Mouse (Mus musculus) liver, embryonic 11.5 days (tissue): ENCODE measurements around the gene Slc5a2. TPM values are rescaled to one million over a fixed set of nuclear protein-coding genes. Genes with fewer than 3 reads are reported as not detected.

Source experiments
- ATAC-seq: fragments of 200-750 bp; cut with Nextera tagmentation; replicated peaks from 2 replicates; pipeline ENCODE4 v1.8.0; 2017; ENCODE audit warnings: moderate number of reproducible peaks, mild to moderate bottlenecking, moderate TSS enrichment, moderate library complexity; ENCODE audit not compliant: low FRiP score
- DNase-seq: peaks from one replicate; pipeline ENCODE4 v3.0.0-alpha.2; 2017; ENCODE audit warnings: low spot score
- H3K27ac ChIP-seq: fragments of 300-500 bp; sonication (generic); 2 replicates; pipeline ENCODE4 v1.5.1; 2014; ENCODE audit warnings: mild to moderate bottlenecking, low read depth, low read length, control low read depth
- H3K27me3 ChIP-seq: fragments of 300-500 bp; sonication (generic); replicated peaks from 2 replicates; pipeline ENCODE4 v1.6.1; 2014; ENCODE audit warnings: low read length, mixed read lengths; ENCODE audit not compliant: control insufficient read depth, insufficient read depth
- H3K36me3 ChIP-seq: fragments of 300-500 bp; sonication (generic); 2 replicates; pipeline ENCODE4 v1.6.1; 2014; ENCODE audit warnings: mild to moderate bottlenecking, low read length, moderate library complexity, mixed read lengths; ENCODE audit not compliant: control insufficient read depth, insufficient read depth
- H3K4me1 ChIP-seq: fragments of 300-500 bp; sonication (generic); replicated peaks from 2 replicates; pipeline ENCODE4 v1.6.1; 2014; ENCODE audit warnings: low read length, mixed read lengths; ENCODE audit not compliant: control insufficient read depth, insufficient read depth
- H3K4me2 ChIP-seq: fragments of 300-500 bp; sonication (generic); 2 replicates; pipeline ENCODE4 v1.6.1; 2014; ENCODE audit warnings: mild to moderate bottlenecking, control low read depth, moderate library complexity
- H3K4me3 ChIP-seq: fragments of 300-500 bp; sonication (generic); 2 replicates; pipeline ENCODE4 v1.5.1; 2014; ENCODE audit warnings: low read depth, low read length, control low read depth
- H3K9ac ChIP-seq: fragments of 300-500 bp; sonication (generic); 2 replicates; pipeline ENCODE4 v1.6.1; 2014; ENCODE audit warnings: low read depth, low read length, control low read depth
- H3K9me3 ChIP-seq: fragments of 300-500 bp; sonication (generic); 2 replicates; pipeline ENCODE4 v1.6.1; 2016; ENCODE audit warnings: low read length, inconsistent platforms, mixed read lengths; ENCODE audit not compliant: control insufficient read depth
- WGBS: fragments of 180-500 bp; shearing (Covaris S2); extraction: QIAGEN DNeasy Blood & Tissue Kit; methylation state at CpG from one replicate; pipeline ENCODE4 v1.1.7; 2014; 5-methylcytosine and 5-hydroxymethylcytosine counted together
- polyA plus RNA-seq: library from polyadenylated mRNA; unstranded; fragments of >200 nt; fragmentation: Nextera tagmentation; extraction: Ambion mirVana; gene quantifications from 2 replicates; pipeline ENCODE4 v1.2.1, GENCODE M21; 2014

The Slc5a2 gene
- polyA plus RNA-seq, 1 experiment from 2014 or later: 2.1 TPM

DNA sequence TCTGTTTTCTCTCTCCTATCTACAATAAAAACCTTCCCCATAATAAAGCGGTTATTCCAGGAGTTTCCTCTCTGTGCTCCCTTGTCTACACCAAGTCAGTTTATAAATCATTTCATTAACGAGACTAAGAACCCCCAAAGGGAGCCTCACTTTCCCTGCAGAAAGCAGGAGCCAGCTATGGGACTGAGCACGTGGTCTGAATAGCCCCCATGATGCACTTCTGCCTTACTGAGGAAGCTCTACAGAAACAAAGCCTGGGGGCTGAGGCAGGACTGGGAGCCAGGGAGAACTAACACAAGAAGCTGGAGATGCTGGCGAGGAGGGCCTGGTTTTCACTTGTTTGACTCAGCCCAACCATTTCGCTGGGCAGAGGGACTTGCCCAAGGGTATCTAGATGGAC lies 18.6 kb downstream of the Slc5a2 start:
- Histone ChIP-seq H3K27me3 (no peaks in the 10 kb centered on the region), H3K36me3 (peaks cover 24% of the 10 kb centered on the region), H3K9ac (0 out of 2 replicates have a peak overlapping the region, but pooled peaks have one; percentile 32), H3K4me1 (peaks cover 14% of the 10 kb centered on the region), H3K4me3 (no peak overlapping the region), H3K4me2 (no peak overlapping the region), H3K27ac (no peak overlapping the region), H3K9me3 (no peaks in the 10 kb centered on the region)
- 67% methylated on average over 5 of the region's 5 CpGs for WGBS
- no peak for DNase-seq
- no peak for ATAC-seq

DNA sequence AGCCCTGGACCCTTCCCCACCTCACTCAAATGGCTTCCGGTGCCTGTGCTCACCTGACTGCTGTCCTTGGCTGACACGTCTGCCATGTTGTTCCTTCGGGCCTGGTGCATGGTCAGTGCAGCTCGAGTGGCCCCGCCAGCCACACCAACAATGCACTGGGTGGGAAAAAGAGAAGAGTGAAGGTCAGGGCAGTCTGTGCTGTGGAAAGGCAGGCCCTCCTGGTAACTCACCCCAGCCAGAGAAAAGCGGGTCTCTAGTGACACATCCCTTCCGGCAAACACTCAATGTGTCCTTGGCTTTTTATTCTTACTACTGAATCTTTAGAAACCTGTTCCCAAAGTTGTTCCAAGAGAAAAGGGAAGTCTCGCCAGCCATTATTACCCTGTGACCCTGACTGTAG lies 19.6 kb downstream of the Slc5a2 start:
- no peak overlapping the region for H3K9ac ChIP-seq
- H3K4me3 ChIP-seq: no peak overlapping the region
- peaks cover 19% of the 10 kb centered on the region for H3K4me1 ChIP-seq
- no peak overlapping the region for H3K4me2 ChIP-seq
- no peaks in the 10 kb centered on the region for H3K9me3 ChIP-seq
- ATAC-seq (no peak), DNase-seq (no peak)
- H3K36me3 ChIP-seq: peaks cover 19% of the 10 kb centered on the region
- 89% methylated on average over 8 of the region's 8 CpGs for WGBS
- H3K27ac ChIP-seq: no peak overlapping the region
- no peaks in the 10 kb centered on the region for H3K27me3 ChIP-seq

DNA sequence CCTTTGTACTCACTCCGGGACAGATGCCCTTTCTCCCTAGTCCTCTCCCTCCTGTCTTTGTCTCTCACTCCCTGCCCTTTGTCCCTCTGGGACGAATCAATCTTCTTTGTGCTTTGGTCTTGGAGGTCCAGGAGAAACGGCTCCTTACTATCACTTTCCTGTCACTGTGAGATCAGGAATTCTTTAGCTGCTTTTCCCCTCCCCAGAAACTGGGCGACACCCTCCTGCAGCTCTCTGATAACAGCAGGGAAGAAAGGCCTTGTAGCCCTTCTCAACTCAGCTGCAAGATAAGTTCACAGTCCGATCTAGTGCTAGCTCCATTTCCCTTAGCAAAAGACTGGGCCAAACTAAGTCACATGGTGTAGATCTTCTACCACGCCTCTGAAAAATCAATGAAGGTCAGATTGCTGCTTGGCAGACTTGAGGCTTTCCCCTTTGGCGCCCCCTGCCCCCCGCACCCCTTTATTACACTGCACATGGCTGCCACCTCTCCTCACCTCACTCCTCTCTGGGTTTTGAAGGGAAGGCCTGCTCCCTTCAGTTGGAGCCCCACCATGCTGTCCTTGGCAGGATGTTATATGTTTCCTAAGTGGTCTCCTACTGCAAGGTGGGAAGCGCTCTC lies 23.6 kb downstream of the Slc5a2 start:
- peak overlapping the region; percentile 25; the same call in 1 of the 2 replicates for H3K4me3 ChIP-seq
- peaks cover 23% of the 10 kb centered on the region for H3K4me1 ChIP-seq
- peaks cover 13% of the 10 kb centered on the region for H3K36me3 ChIP-seq
- DNase-seq (no peak), ATAC-seq (peak; percentile 98)
- H3K4me2 ChIP-seq: peak overlapping the region; percentile 65
- no peaks in the 10 kb centered on the region for H3K27me3 ChIP-seq
- H3K9ac ChIP-seq: peak overlapping the region; percentile 58
- 17% methylated on average over 9 of the region's 9 CpGs for WGBS
- peak overlapping the region; percentile 88 for H3K27ac ChIP-seq
- no peaks in the 10 kb centered on the region for H3K9me3 ChIP-seq

DNA sequence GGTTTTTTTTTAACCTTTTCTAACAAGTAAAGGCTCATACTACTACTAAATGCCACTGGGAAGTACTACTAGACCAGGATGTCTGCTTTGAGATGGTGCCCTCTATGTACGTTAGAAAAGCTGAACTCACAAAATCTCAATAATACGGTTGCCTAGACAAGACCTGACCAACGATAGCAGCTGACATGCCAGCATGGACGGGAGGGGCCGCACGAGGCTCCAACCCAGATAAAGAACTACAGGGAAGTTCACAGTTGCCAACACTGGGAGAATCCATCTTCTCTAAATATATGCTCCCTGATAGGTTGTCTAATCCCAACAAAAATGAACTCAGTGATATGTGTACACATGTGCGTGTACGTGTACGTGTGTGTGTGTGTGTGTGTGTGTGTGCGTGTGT lies 29.3 kb downstream of the Slc5a2 start:
- Histone ChIP-seq H3K9ac (no peak overlapping the region), H3K36me3 (peaks cover 3% of the 10 kb centered on the region; the same call in 1 of the 2 replicates), H3K4me3 (no peak overlapping the region), H3K27me3 (no peaks in the 10 kb centered on the region), H3K27ac (peak overlapping the region; percentile 6; the same call in 1 of the 2 replicates), H3K4me1 (peaks cover 42% of the 10 kb centered on the region), H3K9me3 (no peaks in the 10 kb centered on the region), H3K4me2 (peak overlapping the region; percentile 31)
- WGBS: 77% methylated on average over 10 of the region's 10 CpGs
- DNase-seq (no peak), ATAC-seq (no peak)

DNA sequence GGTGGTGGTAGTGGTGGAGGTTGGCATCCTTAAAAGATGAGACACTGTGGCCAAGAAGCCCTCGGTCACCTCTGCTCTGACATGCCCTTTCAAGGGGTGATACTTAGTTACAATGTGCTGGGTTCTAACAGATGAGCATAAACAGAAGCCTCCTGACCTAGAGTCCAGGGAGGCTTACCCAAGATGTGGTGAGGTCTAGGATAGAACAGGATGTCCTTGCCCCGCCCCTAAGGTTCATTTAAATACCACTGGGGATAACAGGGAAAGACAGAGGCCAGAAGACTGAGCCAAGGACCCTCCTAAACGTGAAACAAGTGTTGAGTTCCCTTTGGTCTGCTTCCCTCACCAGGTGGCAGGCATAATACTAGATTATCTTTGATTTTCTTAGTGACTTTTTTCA lies 31.1 kb downstream of the Slc5a2 start:
- Histone ChIP-seq H3K4me3 (peak overlapping the region; percentile 84), H3K27ac (no peak overlapping the region), H3K4me2 (peak overlapping the region; percentile 95), H3K36me3 (0 out of 2 replicates have a peak, but pooled peaks cover 3% of the 10 kb centered on the region), H3K27me3 (no peaks in the 10 kb centered on the region), H3K9ac (peak overlapping the region; percentile 98), H3K4me1 (peaks cover 38% of the 10 kb centered on the region), H3K9me3 (no peaks in the 10 kb centered on the region)
- DNase-seq (no peak), ATAC-seq (no peak)
- 59% methylated on average over 3 of the region's 3 CpGs for WGBS

DNA sequence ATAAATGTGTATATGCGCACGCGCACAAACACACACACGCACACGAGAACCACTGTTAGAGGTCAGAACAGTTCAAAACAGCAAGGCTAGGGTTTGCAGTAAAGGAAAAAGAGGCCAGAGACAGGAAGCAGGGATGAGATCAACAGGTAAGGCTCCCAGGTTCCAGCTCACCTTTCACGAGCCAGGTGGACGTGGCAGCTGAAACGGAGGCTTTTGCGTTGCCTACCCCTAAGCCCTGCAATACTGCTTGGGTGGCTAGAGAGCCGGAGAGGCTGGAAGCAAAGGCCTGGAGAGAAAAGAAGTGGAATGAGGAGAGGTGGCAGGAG lies 31.8 kb downstream of the Slc5a2 start:
- H3K27me3 ChIP-seq: no peaks in the 10 kb centered on the region
- H3K9ac ChIP-seq: peak overlapping the region; percentile 98
- 0 out of 2 replicates have a peak, but pooled peaks cover 3% of the 10 kb centered on the region for H3K36me3 ChIP-seq
- ATAC-seq (peak; percentile 12; the same call in 1 of the 2 replicates), DNase-seq (peak; percentile 43)
- H3K4me1 ChIP-seq: peaks cover 38% of the 10 kb centered on the region
- H3K4me3 ChIP-seq: peak overlapping the region; percentile 84
- H3K4me2 ChIP-seq: peak overlapping the region; percentile 95
- WGBS: 27% methylated on average over 10 of the region's 10 CpGs
- no peaks in the 10 kb centered on the region for H3K9me3 ChIP-seq
- peak overlapping the region; percentile 83 for H3K27ac ChIP-seq

DNA sequence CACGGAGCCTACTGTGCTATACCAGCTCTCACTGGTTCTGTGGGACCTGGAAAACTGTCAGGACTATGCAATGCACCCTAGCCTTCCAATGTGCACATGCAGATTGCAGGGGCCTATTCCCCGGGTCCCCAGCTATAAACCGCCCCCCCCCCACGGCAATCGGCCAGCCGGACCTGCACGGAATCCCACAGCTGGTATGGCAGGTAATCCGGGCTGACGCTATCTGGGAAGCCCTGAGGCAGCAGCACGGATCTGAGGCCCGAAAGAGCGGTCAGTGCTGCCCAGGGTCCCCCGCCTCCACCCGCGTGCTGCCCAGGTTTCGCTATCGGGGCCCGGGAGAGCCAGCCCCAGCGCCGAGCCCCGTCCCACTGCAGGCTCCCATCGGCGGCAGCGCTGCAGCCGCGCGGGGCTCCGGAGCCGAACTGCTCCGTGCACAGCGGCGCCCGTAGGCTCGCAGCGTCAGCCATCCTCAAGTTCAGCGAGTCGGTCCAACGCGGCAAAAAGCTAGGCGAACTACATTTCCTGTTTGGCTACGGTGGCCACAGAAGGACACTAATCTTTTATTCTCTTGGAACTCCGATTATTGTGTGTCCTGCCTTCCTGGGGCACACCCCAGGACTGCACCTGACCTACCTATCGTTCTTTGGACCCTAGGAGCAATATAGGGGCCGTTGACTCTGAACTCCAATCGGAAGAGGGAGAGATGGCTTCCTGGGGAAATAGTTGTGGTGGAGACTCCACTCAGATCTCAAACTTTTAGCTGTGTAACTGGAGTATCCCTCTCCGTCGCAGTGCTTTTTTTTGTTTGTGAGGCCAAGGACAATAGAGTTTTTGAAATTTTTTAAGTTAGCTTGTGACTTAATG lies 32.4 kb downstream of the Slc5a2 start, which contains the start of gene BC017158:
Gene BC017158, minus strand, starts transcription at position 554 of the 864 bp plus-strand sequence.
- H3K4me1 ChIP-seq: peaks cover 38% of the 10 kb centered on the region
- 1% methylated on average over 47 of the region's 47 CpGs for WGBS
- peak; percentile 59 for ATAC-seq

DNA sequence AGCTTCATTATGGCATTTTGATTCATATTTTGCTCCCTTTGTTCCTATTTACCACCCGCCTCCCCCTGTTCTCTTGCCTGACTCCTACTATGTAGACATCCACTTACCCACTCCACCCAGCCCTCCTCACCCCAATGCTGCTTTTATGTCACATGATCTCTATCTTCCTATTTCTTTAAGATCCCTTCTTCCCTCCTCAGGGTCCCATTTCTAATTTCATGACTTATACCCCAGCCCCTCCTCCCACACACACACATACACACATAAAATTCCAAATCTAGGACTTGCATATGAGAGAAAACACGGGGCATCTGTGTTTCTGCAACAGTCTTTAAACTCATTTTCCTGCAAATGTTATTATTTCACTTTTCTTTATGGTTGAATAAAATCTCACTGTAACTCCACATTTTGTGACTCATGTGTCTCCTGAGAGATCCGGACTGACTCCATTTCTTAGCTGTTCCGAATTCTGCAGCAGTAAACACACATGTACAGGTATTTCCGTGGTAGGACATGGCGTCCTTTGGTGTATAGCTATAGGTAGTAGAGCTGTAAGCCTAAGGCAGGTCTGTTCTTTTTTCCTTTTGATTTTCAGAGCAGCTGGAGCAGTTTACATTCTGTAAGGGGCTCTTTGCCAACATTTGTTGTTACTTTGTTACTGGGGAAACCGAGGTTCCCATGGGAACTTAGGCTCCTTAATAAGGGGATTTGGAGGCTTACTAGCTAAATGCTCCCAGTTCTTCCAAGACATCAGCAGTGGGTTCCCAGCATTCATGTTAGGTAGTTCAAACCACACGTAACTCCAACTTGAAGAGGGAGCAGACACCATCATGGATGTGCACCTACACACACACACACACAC lies 33.3 kb downstream of the Slc5a2 start:
- peak overlapping the region; percentile 95 for H3K4me2 ChIP-seq
- H3K27ac ChIP-seq: peak overlapping the region; percentile 83
- no peaks in the 10 kb centered on the region for H3K9me3 ChIP-seq
- peaks cover 38% of the 10 kb centered on the region for H3K4me1 ChIP-seq
- peak; percentile 48; the same call in 1 of the 2 replicates for ATAC-seq
- 81% methylated on average over 8 of the region's 8 CpGs for WGBS
- H3K9ac ChIP-seq: peak overlapping the region; percentile 98
- H3K27me3 ChIP-seq: no peaks in the 10 kb centered on the region
- H3K4me3 ChIP-seq: peak overlapping the region; percentile 84
- DNase-seq: no peak
- H3K36me3 ChIP-seq: 0 out of 2 replicates have a peak, but pooled peaks cover 3% of the 10 kb centered on the region

More for the DNA sequence above, 32.4 kb downstream of the Slc5a2 start, which contains the start of gene BC017158:
- peak within 1 kb of the TSS; percentile 98 for H3K9ac ChIP-seq
- H3K27ac ChIP-seq: peak within 1 kb of the TSS; percentile 83
- peak within 1 kb of the TSS; percentile 84 for H3K4me3 ChIP-seq
- H3K9me3 ChIP-seq: no peaks in the 10 kb centered on the region
- peak; percentile 78 for DNase-seq
- H3K36me3 ChIP-seq: 0 out of 2 replicates have a peak, but pooled peaks cover 3% of the 10 kb centered on the region
- peak within 1 kb of the TSS; percentile 95 for H3K4me2 ChIP-seq
- H3K27me3 ChIP-seq: no peaks in the 10 kb centered on the region
